Mouse (Mus musculus): ENCODE data around the gene Dph1. TPM values are rescaled to one million over a fixed set of nuclear protein-coding genes. Genes with fewer than 3 reads are reported as not detected.

Gene Dph1
- polyA plus RNA-seq, 1 experiment, result 16.6 TPM

GRCm38 (mm10) chr11:75140431-75140830 is 50.6 kb downstream of the Dph1 start:
- H3K4me1 ChIP-seq (ENCODE audit: control insufficient read depth, insufficient read depth, low read length), result peaks cover 7% of the 10 kb centered on the region

GRCm38 (mm10) chr11:75139122-75139963 is 51.7 kb downstream of the Dph1 start:
- Histone ChIP-seq H3K27me3 (ENCODE audit: control insufficient read depth, insufficient read depth, low read length) (no peaks in the 10 kb centered on the region), H3K27ac (ENCODE audit: control insufficient read depth, insufficient read depth, low read depth, low read length) (peak overlapping the region; percentile 76), H3K4me3 (ENCODE audit: control insufficient read depth, low read depth, low read length) (no peak overlapping the region), H3K36me3 (ENCODE audit: control insufficient read depth, insufficient read depth, low read length) (peaks cover 3% of the 10 kb centered on the region; the same call in 1 of the 2 replicates), H3K4me1 (ENCODE audit: control insufficient read depth, insufficient read depth, low read length) (peaks cover 7% of the 10 kb centered on the region)
- TF ChIP-seq POLR2A (IDR thresholded peaks at IDR 0.05; ENCODE audit: control insufficient read depth, low read depth, low read length) (no peak), CTCF (IDR thresholded peaks at IDR 0.05; ENCODE audit: control insufficient read depth, insufficient read depth, insufficient replicate concordance, low read depth, low read length) (no peak)

More at GRCm38 (mm10) chr11:75140431-75140830, 50.6 kb downstream of the Dph1 start:
- no peaks in the 10 kb centered on the region for H3K27me3 ChIP-seq (ENCODE audit: control insufficient read depth, insufficient read depth, low read length)
- H3K36me3 ChIP-seq (ENCODE audit: control insufficient read depth, insufficient read depth, low read length), result peaks cover 3% of the 10 kb centered on the region; the same call in 1 of the 2 replicates
- no peak overlapping the region for H3K4me3 ChIP-seq (ENCODE audit: control insufficient read depth, low read depth, low read length)
- TF ChIP-seq CTCF (IDR thresholded peaks at IDR 0.05; ENCODE audit: control insufficient read depth, insufficient read depth, insufficient replicate concordance, low read depth, low read length) (no peak), POLR2A (IDR thresholded peaks at IDR 0.05; ENCODE audit: control insufficient read depth, low read depth, low read length) (no peak)
- peak overlapping the region; percentile 55; the same call in 1 of the 2 replicates for H3K27ac ChIP-seq (ENCODE audit: control insufficient read depth, insufficient read depth, low read depth, low read length)

GRCm38 (mm10) chr11:75136666-75137398 is 54.2 kb downstream of the Dph1 start:
- H3K36me3 ChIP-seq (ENCODE audit: control insufficient read depth, insufficient read depth, low read length), result peaks cover 1% of the 10 kb centered on the region; the same call in 1 of the 2 replicates
- peaks cover 7% of the 10 kb centered on the region for H3K4me1 ChIP-seq (ENCODE audit: control insufficient read depth, insufficient read depth, low read length)
- TF ChIP-seq POLR2A (IDR thresholded peaks at IDR 0.05; ENCODE audit: control insufficient read depth, low read depth, low read length) (no peak), CTCF (IDR thresholded peaks at IDR 0.05; ENCODE audit: control insufficient read depth, insufficient read depth, insufficient replicate concordance, low read depth, low read length) (no peak)
- H3K27me3 ChIP-seq (ENCODE audit: control insufficient read depth, insufficient read depth, low read length), result no peaks in the 10 kb centered on the region
- no peak overlapping the region for H3K4me3 ChIP-seq (ENCODE audit: control insufficient read depth, low read depth, low read length)
- H3K27ac ChIP-seq (ENCODE audit: control insufficient read depth, insufficient read depth, low read depth, low read length), result no peak overlapping the region

- H3K27ac ChIP-seq (ENCODE audit: control insufficient read depth, insufficient read depth, low read depth, low read length), result no peak overlapping the region
- no peak overlapping the region for H3K4me3 ChIP-seq (ENCODE audit: control insufficient read depth, low read depth, low read length)
- H3K27me3 ChIP-seq (ENCODE audit: control insufficient read depth, insufficient read depth, low read length), result no peaks in the 10 kb centered on the region
- peaks cover 1% of the 10 kb centered on the region; the same call in 1 of the 2 replicates for H3K36me3 ChIP-seq (ENCODE audit: control insufficient read depth, insufficient read depth, low read length)
- H3K4me1 ChIP-seq (ENCODE audit: control insufficient read depth, insufficient read depth, low read length), result peaks cover 7% of the 10 kb centered on the region
- TF ChIP-seq POLR2A (IDR thresholded peaks at IDR 0.05; ENCODE audit: control insufficient read depth, low read depth, low read length), result no peak
These were observed 55.7 kb downstream of the Dph1 start for GRCm38 (mm10) chr11:75135358-75135757.

- Histone ChIP-seq H3K36me3 (ENCODE audit: control insufficient read depth, insufficient read depth, low read length) (peaks cover 1% of the 10 kb centered on the region; the same call in 1 of the 2 replicates), H3K27ac (ENCODE audit: control insufficient read depth, insufficient read depth, low read depth, low read length) (no peak overlapping the region), H3K4me3 (ENCODE audit: control insufficient read depth, low read depth, low read length) (no peak overlapping the region), H3K27me3 (ENCODE audit: control insufficient read depth, insufficient read depth, low read length) (no peaks in the 10 kb centered on the region), H3K4me1 (ENCODE audit: control insufficient read depth, insufficient read depth, low read length) (peaks cover 7% of the 10 kb centered on the region)
- TF ChIP-seq POLR2A (IDR thresholded peaks at IDR 0.05; ENCODE audit: control insufficient read depth, low read depth, low read length) (no peak), CTCF (IDR thresholded peaks at IDR 0.05; ENCODE audit: control insufficient read depth, insufficient read depth, insufficient replicate concordance, low read depth, low read length) (no peak)
These were observed 56.5 kb downstream of the Dph1 start for GRCm38 (mm10) chr11:75134485-75135068.

GRCm38 (mm10) chr11:75133951-75134350 is 57.1 kb downstream of the Dph1 start:
- no peak overlapping the region for H3K4me3 ChIP-seq (ENCODE audit: control insufficient read depth, low read depth, low read length)
- H3K36me3 ChIP-seq (ENCODE audit: control insufficient read depth, insufficient read depth, low read length), result peaks cover 1% of the 10 kb centered on the region; the same call in 1 of the 2 replicates
- H3K27ac ChIP-seq (ENCODE audit: control insufficient read depth, insufficient read depth, low read depth, low read length), result peak overlapping the region; percentile 49; the same call in 1 of the 2 replicates
- H3K27me3 ChIP-seq (ENCODE audit: control insufficient read depth, insufficient read depth, low read length), result no peaks in the 10 kb centered on the region
- TF ChIP-seq POLR2A (IDR thresholded peaks at IDR 0.05; ENCODE audit: control insufficient read depth, low read depth, low read length) (no peak), CTCF (IDR thresholded peaks at IDR 0.05; ENCODE audit: control insufficient read depth, insufficient read depth, insufficient replicate concordance, low read depth, low read length) (no peak)
- H3K4me1 ChIP-seq (ENCODE audit: control insufficient read depth, insufficient read depth, low read length), result peaks cover 4% of the 10 kb centered on the region

GRCm38 (mm10) chr11:75133391-75133790 is 57.6 kb downstream of the Dph1 start:
- TF ChIP-seq CTCF (IDR thresholded peaks at IDR 0.05; ENCODE audit: control insufficient read depth, insufficient read depth, insufficient replicate concordance, low read depth, low read length) (no peak), POLR2A (IDR thresholded peaks at IDR 0.05; ENCODE audit: control insufficient read depth, low read depth, low read length) (no peak)
- Histone ChIP-seq H3K27ac (ENCODE audit: control insufficient read depth, insufficient read depth, low read depth, low read length) (no peak overlapping the region), H3K27me3 (ENCODE audit: control insufficient read depth, insufficient read depth, low read length) (no peaks in the 10 kb centered on the region), H3K4me1 (ENCODE audit: control insufficient read depth, insufficient read depth, low read length) (no peaks in the 10 kb centered on the region; the same call in none of the 2 replicates), H3K36me3 (ENCODE audit: control insufficient read depth, insufficient read depth, low read length) (peaks cover 1% of the 10 kb centered on the region; the same call in 1 of the 2 replicates), H3K4me3 (ENCODE audit: control insufficient read depth, low read depth, low read length) (no peak overlapping the region)
